Mouse (Mus musculus) hindbrain, embryonic 16.5 days (tissue): Measurements from ENCODE around the gene Fkbp14. TPM values are rescaled to one million over a fixed set of nuclear protein-coding genes. Genes with fewer than 3 reads are reported as not detected.
A peak's percentile ranks its signal among the peaks of the same experiment; 100 is the strongest.

ENCODE experiments used
- ATAC-seq: fragments of 200-750 bp; cut with Nextera tagmentation; 2 replicates; pipeline ENCODE4 v1.8.0; 2017; ENCODE audit warnings: moderate TSS enrichment, moderate library complexity
- H3K27ac ChIP-seq: fragments of 300-500 bp; sonication (generic); 2 replicates; pipeline ENCODE4 v1.5.1; 2014; ENCODE audit warnings: low read depth, mild to moderate bottlenecking, control low read depth, low read length, moderate library complexity
- H3K27me3 ChIP-seq: fragments of 300-500 bp; sonication (generic); replicated peaks from 2 replicates; pipeline ENCODE4 v1.6.1; 2014; ENCODE audit warnings: low read length; ENCODE audit not compliant: control insufficient read depth, insufficient read depth
- H3K36me3 ChIP-seq: fragments of 300-500 bp; sonication (generic); 2 replicates; pipeline ENCODE4 v1.6.1; 2014; ENCODE audit warnings: mild to moderate bottlenecking, low read length, moderate library complexity, mixed read lengths; ENCODE audit not compliant: control insufficient read depth, insufficient read depth
- H3K4me1 ChIP-seq: fragments of 300-500 bp; sonication (generic); 2 replicates; pipeline ENCODE4 v1.6.1; 2014; ENCODE audit warnings: low read depth, low read length; ENCODE audit not compliant: control insufficient read depth, insufficient read depth
- H3K4me2 ChIP-seq: fragments of 300-500 bp; sonication (generic); 2 replicates; pipeline ENCODE4 v1.6.1; 2014; ENCODE audit warnings: mild to moderate bottlenecking, low read length, control low read depth, moderate library complexity
- H3K4me3 ChIP-seq: fragments of 300-500 bp; sonication (generic); 2 replicates; pipeline ENCODE4 v1.5.1; 2014; ENCODE audit warnings: mild to moderate bottlenecking, low read length, control low read depth, moderate library complexity
- H3K9ac ChIP-seq: fragments of 300-500 bp; sonication (generic); 2 replicates; pipeline ENCODE4 v1.6.1; 2014; ENCODE audit warnings: low read depth, mild to moderate bottlenecking, control low read depth, low read length, moderate library complexity
- H3K9me3 ChIP-seq: fragments of 300-500 bp; sonication (generic); 2 replicates; pipeline ENCODE4 v1.6.1; 2014; ENCODE audit warnings: mild to moderate bottlenecking, low read length, moderate library complexity; ENCODE audit not compliant: control insufficient read depth
- WGBS: fragments of 180-500 bp; shearing (Covaris S2); extraction: QIAGEN DNeasy Blood & Tissue Kit; methylation state at CpG from one replicate; pipeline ENCODE4 v1.1.7; 2014; 5-methylcytosine and 5-hydroxymethylcytosine counted together
- polyA plus RNA-seq: library from polyadenylated mRNA; unstranded; fragments of >200 nt; fragmentation: Nextera tagmentation; extraction: Ambion mirVana; gene quantifications from 2 replicates; pipeline ENCODE4 v1.2.1, GENCODE M21; 2015

Gene Fkbp14
- polyA plus RNA-seq, 1 experiment from 2014 or later, result 8.0 TPM

GRCm38 (mm10) chr6:54542836-54543235 is 54.3 kb downstream of the Fkbp14 start:
- H3K27me3 ChIP-seq, result no peaks in the 10 kb centered on the region
- no peak overlapping the region for H3K4me3 ChIP-seq
- WGBS, result 68% methylated on average over 7 of the region's 7 CpGs
- H3K4me2 ChIP-seq, result no peak overlapping the region
- no peaks in the 10 kb centered on the region for H3K9me3 ChIP-seq
- H3K4me1 ChIP-seq, result peaks cover 7% of the 10 kb centered on the region
- H3K9ac ChIP-seq, result no peak overlapping the region
- H3K27ac ChIP-seq, result no peak overlapping the region
- peaks cover 6% of the 10 kb centered on the region; the same call in 1 of the 2 replicates for H3K36me3 ChIP-seq
- no peak for ATAC-seq

GRCm38 (mm10) chr6:54540252-54540887 is 56.7 kb downstream of the Fkbp14 start:
- H3K9ac ChIP-seq, result no peak overlapping the region
- H3K9me3 ChIP-seq, result no peaks in the 10 kb centered on the region
- no peaks in the 10 kb centered on the region for H3K27me3 ChIP-seq
- H3K4me3 ChIP-seq, result no peak overlapping the region
- H3K4me1 ChIP-seq, result peaks cover 7% of the 10 kb centered on the region
- WGBS, result 52% methylated on average over 9 of the region's 9 CpGs
- no peak overlapping the region for H3K27ac ChIP-seq
- peaks cover 6% of the 10 kb centered on the region; the same call in 1 of the 2 replicates for H3K36me3 ChIP-seq
- H3K4me2 ChIP-seq, result no peak overlapping the region
- ATAC-seq, result peak; percentile 52

GRCm38 (mm10) chr6:54539396-54539795 is 57.7 kb downstream of the Fkbp14 start:
- no peak overlapping the region for H3K27ac ChIP-seq
- H3K36me3 ChIP-seq, result peaks cover 6% of the 10 kb centered on the region; the same call in 1 of the 2 replicates
- H3K9me3 ChIP-seq, result no peaks in the 10 kb centered on the region
- ATAC-seq, result no peak
- no peak overlapping the region for H3K4me2 ChIP-seq
- peaks cover 7% of the 10 kb centered on the region for H3K4me1 ChIP-seq
- no peak overlapping the region for H3K4me3 ChIP-seq
- 73% methylated on average over 7 of the region's 7 CpGs for WGBS
- H3K9ac ChIP-seq, result no peak overlapping the region
- H3K27me3 ChIP-seq, result no peaks in the 10 kb centered on the region

- ATAC-seq, result no peak
- H3K9ac ChIP-seq, result no peak overlapping the region
Observed at GRCm38 (mm10) chr6:54538773-54539173, 58.3 kb downstream of the Fkbp14 start.

GRCm38 (mm10) chr6:54537053-54537452 is 60.1 kb downstream of the Fkbp14 start:
- H3K9me3 ChIP-seq, result no peaks in the 10 kb centered on the region
- no peak overlapping the region for H3K27ac ChIP-seq
- H3K36me3 ChIP-seq, result no peaks in the 10 kb centered on the region
- no peaks in the 10 kb centered on the region for H3K27me3 ChIP-seq
- ATAC-seq, result no peak
- H3K9ac ChIP-seq, result no peak overlapping the region
- no peak overlapping the region for H3K4me3 ChIP-seq
- H3K4me2 ChIP-seq, result no peak overlapping the region
- 81% methylated on average over 7 of the region's 7 CpGs for WGBS
- peaks cover 7% of the 10 kb centered on the region for H3K4me1 ChIP-seq

More at GRCm38 (mm10) chr6:54538773-54539173, 58.3 kb downstream of the Fkbp14 start:
- Histone ChIP-seq H3K4me2 (no peak overlapping the region), H3K36me3 (peaks cover 4% of the 10 kb centered on the region; the same call in 1 of the 2 replicates), H3K9me3 (no peaks in the 10 kb centered on the region), H3K4me3 (no peak overlapping the region), H3K27me3 (no peaks in the 10 kb centered on the region), H3K27ac (no peak overlapping the region), H3K4me1 (peaks cover 7% of the 10 kb centered on the region)
- WGBS, result 24% methylated on average over 3 of the region's 3 CpGs

GRCm38 (mm10) chr6:54535485-54535884 is 61.6 kb downstream of the Fkbp14 start:
- Histone ChIP-seq H3K9ac (no peak overlapping the region), H3K27ac (no peak overlapping the region), H3K27me3 (no peaks in the 10 kb centered on the region), H3K4me2 (no peak overlapping the region), H3K36me3 (no peaks in the 10 kb centered on the region), H3K4me1 (peaks cover 13% of the 10 kb centered on the region), H3K9me3 (no peaks in the 10 kb centered on the region), H3K4me3 (no peak overlapping the region)
- ATAC-seq, result no peak
- WGBS, result 85% methylated on average over 4 of the region's 4 CpGs

GRCm38 (mm10) chr6:54531048-54531481 is 66.0 kb downstream of the Fkbp14 start:
- no peaks in the 10 kb centered on the region for H3K9me3 ChIP-seq
- H3K9ac ChIP-seq, result no peak overlapping the region
- H3K36me3 ChIP-seq, result peaks cover 3% of the 10 kb centered on the region; the same call in 1 of the 2 replicates
- H3K27ac ChIP-seq, result peak overlapping the region; percentile 27; the same call in 1 of the 2 replicates
- H3K4me2 ChIP-seq, result no peak overlapping the region
- H3K4me3 ChIP-seq, result no peak overlapping the region
- ATAC-seq, result peak; percentile 79
- 33% methylated on average over 8 of the region's 8 CpGs for WGBS
- H3K27me3 ChIP-seq, result no peaks in the 10 kb centered on the region
- peaks cover 6% of the 10 kb centered on the region for H3K4me1 ChIP-seq

- ATAC-seq, result no peak
- Histone ChIP-seq H3K4me2 (no peak overlapping the region), H3K4me1 (peaks cover 6% of the 10 kb centered on the region), H3K9ac (no peak overlapping the region), H3K9me3 (no peaks in the 10 kb centered on the region), H3K27ac (no peak overlapping the region), H3K36me3 (peaks cover 7% of the 10 kb centered on the region), H3K27me3 (no peaks in the 10 kb centered on the region), H3K4me3 (no peak overlapping the region)
- 89% methylated on average over 2 of the region's 2 CpGs for WGBS
Observed at GRCm38 (mm10) chr6:54530182-54530581, 66.9 kb downstream of the Fkbp14 start.

GRCm38 (mm10) chr6:54528666-54529065 is 68.4 kb downstream of the Fkbp14 start:
- Histone ChIP-seq H3K9ac (no peak overlapping the region), H3K36me3 (peaks cover 13% of the 10 kb centered on the region), H3K4me3 (no peak overlapping the region), H3K27ac (no peak overlapping the region), H3K27me3 (no peaks in the 10 kb centered on the region), H3K4me2 (no peak overlapping the region), H3K9me3 (no peaks in the 10 kb centered on the region), H3K4me1 (peaks cover 6% of the 10 kb centered on the region)
- no peak for ATAC-seq
- 97% methylated on average over 8 of the region's 8 CpGs for WGBS
